Mouse (Mus musculus) 3134 (cell line): ENCODE data around the gene Clmn.

Source experiments
- DNase-seq: peaks from one replicate; pipeline ENCODE4 v3.0.0-alpha.2; 2011; ENCODE audit warnings: low spot score; ENCODE audit not compliant: insufficient read length; ENCODE audit errors: extremely low read depth

Gene Clmn

GRCm38 (mm10) chr12:104864439-104865165, at the start of gene Clmn:
Gene Clmn, minus strand, starts transcription at chr12:104865076.
- no peak for DNase-seq

DNA sequence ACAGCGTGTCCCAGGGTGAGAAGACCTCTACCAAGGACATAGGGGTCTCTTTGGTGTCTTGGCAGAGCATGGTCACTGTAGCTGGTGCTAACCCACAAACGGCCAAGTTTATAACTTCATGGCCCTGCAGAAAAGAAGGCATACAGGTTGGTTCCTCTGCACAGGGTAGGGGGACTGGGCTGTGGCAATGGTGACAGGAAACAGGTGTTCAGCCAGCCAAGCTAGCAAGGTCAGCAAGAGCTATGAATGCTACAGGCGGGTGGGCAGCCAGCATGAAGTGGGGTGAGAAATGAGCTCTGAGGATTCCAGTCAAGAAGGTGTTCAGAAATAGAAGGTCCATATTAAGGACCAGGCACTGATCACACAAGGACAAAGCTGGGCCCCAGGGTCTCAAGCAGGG, 48.1 kb upstream of the Clmn start:
- DNase-seq: no peak

DNA sequence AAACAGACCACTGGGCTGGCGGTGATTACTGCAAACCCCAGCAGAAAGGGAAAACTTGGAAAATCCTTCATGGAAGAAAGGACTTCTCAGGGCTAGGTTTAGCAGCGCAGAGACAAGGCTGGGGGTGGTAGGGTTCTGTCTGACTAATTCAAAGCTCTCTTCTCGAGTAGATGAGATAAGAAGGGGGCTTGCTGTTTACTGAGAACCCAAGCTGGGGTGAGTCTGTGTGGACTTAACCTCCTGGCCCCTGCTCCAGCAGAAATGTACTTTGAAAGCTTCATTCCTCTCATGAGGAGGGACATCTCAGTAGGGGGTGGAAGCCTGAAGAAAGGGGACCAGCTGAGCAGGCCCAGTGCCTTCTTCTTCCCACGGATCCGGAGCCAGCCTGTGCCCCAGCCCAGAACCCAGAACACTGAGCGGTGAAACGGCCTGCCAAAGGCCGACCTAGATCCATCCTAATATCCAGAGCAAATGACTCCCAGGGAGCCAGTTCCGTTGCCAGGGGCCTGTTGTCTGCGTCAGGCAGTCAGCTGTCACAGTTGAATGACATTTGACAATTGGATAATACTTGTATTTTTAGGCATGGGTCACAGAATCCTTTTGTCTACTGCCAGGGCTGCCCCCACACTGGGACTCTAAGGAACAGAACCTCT, 47.5 kb upstream of the Clmn start:
- DNase-seq: no peak

GRCm38 (mm10) chr12:104909750-104910149, 44.9 kb upstream of the Clmn start:
- DNase-seq: no peak

DNA sequence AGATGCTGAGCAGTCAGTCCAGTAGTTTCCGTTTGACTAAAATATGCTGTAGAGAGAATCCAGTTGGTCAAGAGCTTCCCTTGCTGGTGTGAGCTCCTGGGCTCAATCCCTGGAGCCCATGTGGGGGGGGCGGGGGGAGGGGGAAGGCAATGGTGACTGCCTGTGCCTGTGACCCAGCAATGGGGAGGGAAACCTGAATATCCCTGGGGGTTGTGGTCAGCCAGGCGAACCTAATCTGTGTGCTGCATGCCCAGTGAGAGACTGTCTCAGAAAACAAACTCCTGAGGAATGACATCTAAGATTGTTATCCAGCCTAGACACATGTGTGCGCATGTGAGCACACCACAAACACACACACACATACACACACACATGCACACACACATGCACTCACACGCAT, 44.1 kb upstream of the Clmn start:
- no peak for DNase-seq

- DNase-seq: no peak
Observed at GRCm38 (mm10) chr12:104908024-104908781, 43.3 kb upstream of the Clmn start.

GRCm38 (mm10) chr12:104907133-104907532, 42.3 kb upstream of the Clmn start:
- DNase-seq: no peak

GRCm38 (mm10) chr12:104904138-104904537, 39.3 kb upstream of the Clmn start:
- peak; percentile 45 for DNase-seq

DNA sequence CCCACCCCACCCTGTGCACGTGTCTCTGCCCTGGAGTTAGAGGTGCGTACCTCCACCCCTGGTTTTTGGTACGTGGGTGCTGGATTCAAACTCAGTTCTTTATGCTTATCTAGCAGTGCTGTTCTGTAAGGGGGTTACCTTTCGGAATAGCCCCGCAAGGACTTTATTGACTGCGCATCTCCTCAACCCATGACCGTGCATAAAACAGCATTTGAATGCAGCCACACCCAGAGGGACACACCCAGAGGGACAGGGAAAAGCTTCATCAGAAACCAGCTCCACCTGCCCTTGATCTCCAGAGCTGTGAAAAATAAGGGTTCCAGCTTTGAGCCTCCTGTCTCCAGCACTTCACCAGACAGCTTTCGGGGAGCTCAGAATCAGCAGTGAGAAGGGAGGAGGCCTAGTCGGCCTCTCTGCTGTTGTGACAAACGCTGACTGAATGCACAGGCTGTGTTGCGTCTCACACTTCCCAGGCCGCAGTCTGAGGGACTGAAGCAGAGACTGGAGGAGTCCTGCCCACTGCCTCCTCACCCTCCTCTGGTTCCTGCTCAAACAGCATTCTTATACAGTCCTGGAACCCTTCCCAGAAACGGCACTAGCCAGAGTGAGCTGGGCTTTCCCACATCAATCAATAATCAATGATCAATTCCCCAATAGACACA, 37.6 kb upstream of the Clmn start:
- no peak for DNase-seq

- no peak for DNase-seq
Observed at GRCm38 (mm10) chr12:104901320-104901719, 36.4 kb upstream of the Clmn start.

- DNase-seq: no peak
Observed at GRCm38 (mm10) chr12:104899835-104900234, 35.0 kb upstream of the Clmn start.

- DNase-seq: no peak
Observed at GRCm38 (mm10) chr12:104899161-104899560, 34.3 kb upstream of the Clmn start.

GRCm38 (mm10) chr12:104898718-104899117, 33.8 kb upstream of the Clmn start:
- DNase-seq: no peak

DNA sequence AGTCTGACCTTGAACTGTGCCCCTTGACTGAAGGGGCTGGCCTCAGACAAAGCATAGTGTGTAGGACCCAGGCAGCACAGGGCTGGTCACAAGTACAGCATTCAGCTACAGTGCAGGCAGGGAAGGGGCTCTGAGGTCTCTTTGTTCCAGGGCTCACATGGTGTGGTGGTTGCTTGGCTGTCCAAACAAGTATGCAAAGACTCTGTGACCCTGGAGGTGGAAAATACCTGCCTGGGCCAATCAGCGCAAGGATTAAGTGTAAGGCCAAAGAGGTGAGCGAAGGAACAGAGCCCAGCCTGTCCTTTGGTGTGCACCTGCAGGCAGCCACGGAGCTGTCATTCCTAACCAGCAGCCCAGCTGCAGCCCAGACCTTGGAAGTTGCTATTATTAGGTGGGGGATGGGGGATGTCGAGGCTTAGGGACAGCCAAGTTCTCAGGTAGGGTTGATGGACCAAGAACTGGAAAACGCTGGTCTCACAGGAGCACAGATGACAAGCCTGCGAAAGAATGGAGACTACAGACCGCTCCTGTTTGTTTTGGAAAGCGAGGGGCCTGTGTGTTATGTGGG, 32.3 kb upstream of the Clmn start:
- no peak for DNase-seq

DNA sequence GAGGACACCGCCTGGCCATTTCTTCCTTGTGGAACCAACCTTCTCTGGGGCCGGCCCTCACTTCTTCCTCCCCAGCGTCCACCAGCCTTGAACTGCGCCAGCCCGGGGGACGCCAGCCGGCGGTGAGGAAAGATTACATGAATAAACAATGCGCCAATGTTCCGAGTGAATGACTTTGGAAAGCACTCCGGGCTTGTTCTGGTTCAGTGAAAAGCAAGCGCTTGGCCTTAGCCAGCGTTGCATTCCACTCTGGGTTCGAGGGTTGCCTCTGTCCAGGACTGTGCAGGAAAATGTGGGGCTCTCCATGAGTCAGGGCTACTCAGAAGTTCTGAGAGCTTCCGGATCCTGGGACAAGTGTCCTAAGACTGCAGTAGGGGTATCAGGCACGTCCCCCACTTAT, 31.8 kb upstream of the Clmn start:
- no peak for DNase-seq

DNA sequence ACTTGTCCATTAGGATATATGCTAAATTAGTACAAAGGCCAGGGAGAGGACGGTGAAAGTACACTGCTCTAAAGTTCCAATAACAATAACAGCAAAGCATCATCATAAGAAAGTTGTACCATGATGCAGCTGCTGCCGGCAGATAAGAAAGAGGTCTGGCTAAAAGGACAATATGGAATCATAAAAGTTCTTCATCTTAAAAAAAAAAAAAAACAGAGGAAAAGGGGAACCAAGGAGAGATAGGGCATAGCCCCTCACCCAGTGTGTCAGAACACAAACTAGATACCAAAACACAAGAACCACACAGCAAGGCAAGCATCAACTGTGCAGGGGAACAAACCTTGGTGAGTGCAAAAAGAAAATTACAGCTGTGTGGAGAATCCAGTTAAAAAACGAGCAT, 27.4 kb upstream of the Clmn start:
- no peak for DNase-seq

DNA sequence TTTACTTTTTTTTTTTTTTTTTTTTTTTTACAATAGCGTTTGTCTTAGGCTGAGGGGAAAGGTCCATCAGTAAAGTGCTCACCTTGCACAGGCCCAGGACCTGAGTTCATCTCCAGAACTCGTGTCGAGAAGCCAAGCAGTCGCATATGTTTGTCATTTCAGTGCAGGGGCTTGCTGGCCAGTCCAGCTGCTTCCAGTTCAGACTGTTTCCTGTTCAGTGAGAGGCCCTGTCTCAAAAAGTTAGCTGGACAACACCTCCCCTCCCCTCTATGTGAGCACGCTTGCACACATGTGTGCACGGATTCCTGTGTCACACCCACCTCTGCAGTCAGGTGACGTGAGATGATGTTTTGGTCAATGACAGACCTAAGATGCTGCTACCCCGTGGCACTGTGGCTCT, 25.2 kb upstream of the Clmn start:
- DNase-seq: no peak

- DNase-seq: no peak
Observed at GRCm38 (mm10) chr12:104886104-104886503, 21.2 kb upstream of the Clmn start.

DNA sequence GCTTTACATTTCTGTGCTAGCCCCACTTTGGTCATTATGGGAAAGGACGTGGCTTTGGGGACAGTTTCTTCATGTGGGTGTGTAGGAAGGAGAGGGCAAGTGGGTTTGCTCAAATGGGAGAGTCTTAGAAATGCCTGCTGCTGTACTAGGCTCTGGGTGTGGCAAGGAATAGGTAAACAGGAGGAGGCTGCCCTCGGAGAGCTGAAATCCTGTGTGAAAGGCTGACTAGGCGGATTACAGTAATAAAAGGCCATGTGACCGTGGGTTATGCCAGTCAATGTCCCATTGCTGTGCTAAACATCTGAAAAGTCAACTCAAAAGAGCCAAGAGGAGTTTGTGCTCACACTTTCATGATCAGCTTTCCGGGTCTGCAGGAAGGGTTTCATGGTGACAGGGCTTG, 17.7 kb upstream of the Clmn start:
- no peak for DNase-seq

- no peak for DNase-seq
Observed at GRCm38 (mm10) chr12:104882061-104882460, 17.2 kb upstream of the Clmn start.

DNA sequence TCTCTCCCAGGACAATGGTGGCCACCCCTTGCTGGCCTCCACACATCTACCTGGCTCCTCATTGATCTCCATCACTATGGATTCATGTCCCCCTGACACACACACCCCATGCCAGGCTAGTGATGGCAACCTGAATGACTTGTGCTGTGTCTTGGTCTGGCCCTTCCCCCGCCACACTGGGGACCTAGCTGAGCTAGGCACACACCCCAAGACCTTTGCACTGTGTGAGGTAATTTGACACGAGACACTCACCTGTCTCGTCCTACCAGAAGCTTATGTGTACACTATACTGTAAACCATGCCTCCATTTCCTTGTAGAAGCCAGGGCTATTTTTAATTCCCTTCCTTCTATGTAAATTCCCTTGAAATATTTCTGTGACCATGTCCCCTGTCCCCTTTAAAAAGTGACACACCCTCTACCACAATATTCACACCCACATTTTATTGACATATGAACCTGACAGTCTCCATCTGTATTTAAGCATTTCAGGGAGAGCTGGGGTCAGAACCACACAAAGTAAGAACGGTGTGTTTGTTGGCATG, 16.7 kb upstream of the Clmn start:
- no peak for DNase-seq
